Mouse (Mus musculus) small intestine, adult 2 months (tissue): ENCODE data around the gene Vmn1r1. TPM values are rescaled to one million over a fixed set of nuclear protein-coding genes. Genes with fewer than 3 reads are reported as not detected.

ENCODE experiments used
- H3K27ac ChIP-seq: fragments of 200-500 bp; 2 replicates; pipeline ENCODE4 v1.5.1; 2012; ENCODE audit warnings: low read depth, low read length, control low read depth, inconsistent platforms; ENCODE audit not compliant: insufficient read depth
- H3K27me3 ChIP-seq: fragments of 200-500 bp; 2 replicates; pipeline ENCODE4 v1.6.1; 2012; ENCODE audit warnings: mild to moderate bottlenecking, moderate library complexity, low read length, inconsistent platforms; ENCODE audit not compliant: control insufficient read depth, insufficient read depth
- H3K36me3 ChIP-seq: fragments of 200-500 bp; 2 replicates; pipeline ENCODE4 v1.6.1; 2012; ENCODE audit warnings: mild to moderate bottlenecking, low read length, control low read depth, inconsistent platforms; ENCODE audit not compliant: control insufficient read depth, insufficient read depth
- H3K4me1 ChIP-seq: fragments of 200-500 bp; 2 replicates; pipeline ENCODE4 v1.6.1; 2012; ENCODE audit warnings: low read length, inconsistent platforms, mixed read lengths; ENCODE audit not compliant: control insufficient read depth, insufficient read depth, insufficient read length
- H3K4me3 ChIP-seq: fragments of 200-500 bp; 2 replicates; pipeline ENCODE4 v1.5.1; 2012; ENCODE audit warnings: low read depth, mild to moderate bottlenecking, control low read depth, inconsistent platforms, low read length, moderate library complexity
- CTCF ChIP-seq: fragments of 200-500 bp; IDR thresholded peaks from 2 replicates; pipeline ENCODE4 v1.5.1; 2012; ENCODE audit warnings: low read depth, mild to moderate bottlenecking, control low read depth, inconsistent platforms, low read length, moderate library complexity, mixed read lengths; ENCODE audit not compliant: insufficient replicate concordance, insufficient read length; ENCODE audit errors: extremely low read depth
- POLR2A ChIP-seq: fragments of 200-500 bp; IDR thresholded peaks from 2 replicates; pipeline ENCODE4 v1.6.1; 2012; ENCODE audit warnings: low read depth, mild to moderate bottlenecking, control low read depth, inconsistent platforms, low read length, moderate library complexity
- WGBS: fragments of 180-500 bp; shearing (Covaris S2); methylation state at CpG from one replicate; pipeline ENCODE4 v1.1.7; 2018; 5-methylcytosine and 5-hydroxymethylcytosine counted together
- polyA plus RNA-seq: library from polyadenylated mRNA; depleted of rRNA; stranded (reverse); fragments of >200 nt; gene quantifications from 2 replicates; pipeline ENCODE4 v1.2.3, GENCODE M21; 2012

Gene Vmn1r1
- polyA plus RNA-seq, 1 experiment = not detected

- WGBS = 41% methylated on average over 7 of the region's 7 CpGs
- no peak overlapping the region for H3K4me3 ChIP-seq
- no peak for TF ChIP-seq POLR2A
- no peak for TF ChIP-seq CTCF
- no peak overlapping the region for H3K27ac ChIP-seq
- no peaks in the 10 kb centered on the region for H3K36me3 ChIP-seq
- no peaks in the 10 kb centered on the region for H3K27me3 ChIP-seq
- H3K4me1 ChIP-seq = no peaks in the 10 kb centered on the region
These were observed 15.3 kb downstream of the Vmn1r1 start for GRCm38 (mm10) chr1:182148864-182149514.

- Histone ChIP-seq H3K27me3 (no peaks in the 10 kb centered on the region), H3K4me3 (no peak overlapping the region), H3K27ac (no peak overlapping the region), H3K4me1 (no peaks in the 10 kb centered on the region), H3K36me3 (no peaks in the 10 kb centered on the region)
- TF ChIP-seq CTCF (no peak), POLR2A (no peak)
- 67% methylated on average over 5 of the region's 5 CpGs for WGBS
These were observed 18.7 kb downstream of the Vmn1r1 start for GRCm38 (mm10) chr1:182145546-182145945.

GRCm38 (mm10) chr1:182143288-182143687 is 21.0 kb downstream of the Vmn1r1 start:
- H3K27me3 ChIP-seq = no peaks in the 10 kb centered on the region
- no peak overlapping the region for H3K4me3 ChIP-seq
- TF ChIP-seq CTCF (peak; percentile 54; the same call in 1 of the 2 replicates), POLR2A (no peak)
- no peak overlapping the region for H3K27ac ChIP-seq
- H3K4me1 ChIP-seq = peaks cover 9% of the 10 kb centered on the region
- H3K36me3 ChIP-seq = no peaks in the 10 kb centered on the region
- WGBS = 56% methylated on average over 8 of the region's 8 CpGs

GRCm38 (mm10) chr1:182142725-182143124 is 21.6 kb downstream of the Vmn1r1 start:
- Histone ChIP-seq H3K4me1 (peaks cover 9% of the 10 kb centered on the region), H3K4me3 (no peak overlapping the region), H3K27ac (no peak overlapping the region), H3K27me3 (no peaks in the 10 kb centered on the region), H3K36me3 (no peaks in the 10 kb centered on the region)
- TF ChIP-seq POLR2A = no peak
- no peak for TF ChIP-seq CTCF
- WGBS = 88% methylated on average over 13 of the region's 13 CpGs

- TF ChIP-seq POLR2A (no peak), CTCF (peak; percentile 98)
- Histone ChIP-seq H3K4me3 (peak overlapping the region; percentile 65), H3K4me1 (peaks cover 9% of the 10 kb centered on the region), H3K27me3 (no peaks in the 10 kb centered on the region), H3K27ac (peak overlapping the region; percentile 69), H3K36me3 (no peaks in the 10 kb centered on the region)
- 1% methylated on average over 6 of the region's 6 CpGs for WGBS
These were observed 23.9 kb downstream of the Vmn1r1 start for GRCm38 (mm10) chr1:182140370-182140769.

GRCm38 (mm10) chr1:182139937-182140336 is 24.3 kb downstream of the Vmn1r1 start:
- Histone ChIP-seq H3K4me1 (peaks cover 9% of the 10 kb centered on the region), H3K27ac (peak overlapping the region; percentile 69), H3K4me3 (peak overlapping the region; percentile 65), H3K27me3 (no peaks in the 10 kb centered on the region), H3K36me3 (no peaks in the 10 kb centered on the region)
- TF ChIP-seq POLR2A = no peak
- TF ChIP-seq CTCF = no peak
- 20% methylated on average over 9 of the region's 9 CpGs for WGBS

GRCm38 (mm10) chr1:182138172-182138571 is 26.1 kb downstream of the Vmn1r1 start:
- WGBS = 84% methylated on average over 8 of the region's 8 CpGs
- H3K4me1 ChIP-seq = peaks cover 9% of the 10 kb centered on the region
- no peaks in the 10 kb centered on the region for H3K27me3 ChIP-seq
- no peak overlapping the region for H3K27ac ChIP-seq
- no peaks in the 10 kb centered on the region for H3K36me3 ChIP-seq
- H3K4me3 ChIP-seq = no peak overlapping the region
- TF ChIP-seq CTCF (no peak), POLR2A (no peak)
